Mouse (Mus musculus) liver, embryonic 14.5 days (tissue): ENCODE data around the gene Csnk1g2. TPM values are rescaled to one million over a fixed set of nuclear protein-coding genes. Genes with fewer than 3 reads are reported as not detected.

Experiments used
- ATAC-seq: fragments of 200-750 bp; cut with Nextera tagmentation; 2 replicates; pipeline ENCODE4 v1.8.0; 2017; ENCODE audit warnings: moderate number of reproducible peaks, mild to moderate bottlenecking, moderate library complexity; ENCODE audit not compliant: insufficient read depth
- DNase-seq, 3 experiments: peaks; one replicate each; pipeline ENCODE4 v3.0.0-alpha.2; 2012 to 2013; ENCODE audit warnings: low read depth in 3 of 3, low spot score in 3 of 3
- H3K27ac ChIP-seq: fragments of 300-500 bp; sonication (generic); 2 replicates; pipeline ENCODE4 v1.5.1; 2014; ENCODE audit warnings: moderate library complexity, mild to moderate bottlenecking, control low read depth, inconsistent platforms
- H3K27me3 ChIP-seq: fragments of 300-500 bp; sonication (generic); 2 replicates; pipeline ENCODE4 v1.6.1; 2014; ENCODE audit warnings: mild to moderate bottlenecking, low read length, moderate library complexity; ENCODE audit not compliant: control insufficient read depth, insufficient read depth
- H3K36me3 ChIP-seq: fragments of 300-500 bp; sonication (generic); replicated peaks from 2 replicates; pipeline ENCODE4 v1.6.1; 2014; ENCODE audit warnings: low read depth; ENCODE audit not compliant: control insufficient read depth, insufficient read depth
- H3K4me1 ChIP-seq, 2 experiments: fragments of 200-500 bp in 1 of 2; fragments of 300-500 bp in 1 of 2; sonication (generic) in 1 of 2; replicated peaks; 2 replicates each; pipeline ENCODE4 v1.6.1; 2012 to 2014; ENCODE audit warnings: antibody characterized with exemption in 1 of 2, inconsistent platforms in 1 of 2, low read length in 1 of 2; ENCODE audit not compliant: control insufficient read depth in 2 of 2, insufficient read depth in 2 of 2
- H3K4me2 ChIP-seq: fragments of 300-500 bp; sonication (generic); 2 replicates; pipeline ENCODE4 v1.6.1; 2014; ENCODE audit warnings: low read depth, mild to moderate bottlenecking, control low read depth, moderate library complexity
- H3K4me3 ChIP-seq, 2 experiments: fragments of 200-500 bp in 1 of 2; fragments of 300-500 bp in 1 of 2; sonication (generic) in 1 of 2; 2 replicates each; pipeline ENCODE4 v1.5.1; 2012 to 2014; ENCODE audit warnings: low read depth in 2 of 2, low read length in 2 of 2, mild to moderate bottlenecking in 2 of 2, control low read depth in 1 of 2, inconsistent platforms in 1 of 2, moderate library complexity in 1 of 2; ENCODE audit not compliant: insufficient read depth in 1 of 2
- H3K9ac ChIP-seq: fragments of 300-500 bp; sonication (generic); replicated peaks from 2 replicates; pipeline ENCODE4 v1.6.1; 2014; ENCODE audit warnings: mild to moderate bottlenecking, control low read depth, moderate library complexity
- H3K9me3 ChIP-seq: fragments of 300-500 bp; sonication (generic); 2 replicates; pipeline ENCODE4 v1.6.1; 2016; ENCODE audit warnings: low read length, mixed read lengths; ENCODE audit not compliant: control insufficient read depth
- CTCF ChIP-seq: IDR thresholded peaks from 2 replicates; pipeline ENCODE4 v1.5.1; 2016; ENCODE audit warnings: antibody characterized with exemption, low read depth, control low read depth
- EP300 ChIP-seq: IDR thresholded peaks from 2 replicates; pipeline ENCODE4 v1.6.1; 2016; ENCODE audit warnings: antibody characterized with exemption, low read depth
- WGBS: fragments of 180-500 bp; shearing (Covaris S2); extraction: QIAGEN DNeasy Blood & Tissue Kit; methylation state at CpG from one replicate; pipeline ENCODE4 v1.1.7; 2014; ENCODE audit not compliant: insufficient replicate concordance; 5-methylcytosine and 5-hydroxymethylcytosine counted together
- polyA plus RNA-seq, 2 experiments: library from polyadenylated mRNA; depleted of rRNA in 1 of 2; stranded (reverse) in 1 of 2; unstranded in 1 of 2; fragments of >200 nt; fragmentation: Nextera tagmentation in 1 of 2; extraction: Ambion mirVana in 1 of 2; gene quantifications; 2 replicates each; pipeline versions ENCODE4 v1.2.1 to v1.2.3; 2012 to 2014

Csnk1g2 gene
- polyA plus RNA-seq, 2 experiments = 25.5 to 51.3 TPM

DNA sequence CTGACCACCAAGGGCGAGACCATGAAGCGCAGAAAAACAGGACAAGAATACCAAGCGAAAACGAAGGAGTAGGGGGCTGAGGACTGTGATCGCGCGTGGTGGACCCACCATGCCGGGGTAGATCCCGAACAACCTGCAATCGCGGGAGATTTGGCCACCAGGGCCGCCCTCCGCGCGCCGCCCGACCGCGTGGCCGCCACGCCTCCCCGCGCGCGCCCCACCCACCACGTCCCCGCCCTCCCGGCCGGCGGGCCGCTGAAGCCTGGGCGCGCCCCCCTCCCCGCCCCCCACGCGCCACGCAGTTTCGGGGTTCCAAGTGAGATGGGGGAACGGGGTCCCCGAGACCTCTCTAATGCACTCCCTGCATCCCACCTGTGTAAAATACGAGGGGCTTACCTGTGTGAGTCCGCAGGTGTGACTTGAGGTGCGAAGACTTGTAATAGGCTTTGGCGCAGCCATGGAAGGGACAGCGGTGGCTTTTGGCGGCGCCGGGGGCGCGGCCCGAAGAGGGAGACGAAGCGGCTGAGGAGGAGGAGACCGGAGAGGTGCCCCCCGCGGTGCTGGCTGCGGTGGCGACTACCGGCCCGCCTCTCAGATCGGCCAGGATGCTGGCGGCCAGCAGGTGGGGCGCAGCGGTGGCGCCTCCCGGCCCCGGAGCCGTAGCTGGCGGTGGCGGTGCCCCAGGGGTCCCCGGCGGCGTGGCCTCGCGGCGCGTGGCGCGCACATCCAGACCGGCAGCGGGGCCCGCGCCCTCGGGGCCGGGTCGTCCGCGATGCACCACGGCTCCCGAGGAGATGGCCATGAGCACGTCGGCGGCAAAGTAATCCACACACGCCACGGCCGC, 46.1 kb upstream of the Csnk1g2 start:
- H3K4me2 ChIP-seq = peak overlapping the region; percentile 77
- peak overlapping the region; percentile 87 for H3K9ac ChIP-seq
- H3K27ac ChIP-seq = peak overlapping the region; percentile 99
- ATAC-seq (no peak), DNase-seq (no peak)
- no peaks in the 10 kb centered on the region for H3K9me3 ChIP-seq
- H3K36me3 ChIP-seq = peaks cover 4% of the 10 kb centered on the region; the same call in 1 of the 2 replicates
- WGBS = under 1% methylated on average over 93 of the region's 96 CpGs
- H3K27me3 ChIP-seq = no peaks in the 10 kb centered on the region
- TF ChIP-seq EP300 (no peak), CTCF (peak; percentile 26; the same call in 1 of the 2 replicates)
- peaks cover 48 to 58% of the 10 kb centered on the region in 2 experiments for H3K4me1 ChIP-seq
- peak overlapping the region; percentile 69 to 95 for H3K4me3 ChIP-seq

DNA sequence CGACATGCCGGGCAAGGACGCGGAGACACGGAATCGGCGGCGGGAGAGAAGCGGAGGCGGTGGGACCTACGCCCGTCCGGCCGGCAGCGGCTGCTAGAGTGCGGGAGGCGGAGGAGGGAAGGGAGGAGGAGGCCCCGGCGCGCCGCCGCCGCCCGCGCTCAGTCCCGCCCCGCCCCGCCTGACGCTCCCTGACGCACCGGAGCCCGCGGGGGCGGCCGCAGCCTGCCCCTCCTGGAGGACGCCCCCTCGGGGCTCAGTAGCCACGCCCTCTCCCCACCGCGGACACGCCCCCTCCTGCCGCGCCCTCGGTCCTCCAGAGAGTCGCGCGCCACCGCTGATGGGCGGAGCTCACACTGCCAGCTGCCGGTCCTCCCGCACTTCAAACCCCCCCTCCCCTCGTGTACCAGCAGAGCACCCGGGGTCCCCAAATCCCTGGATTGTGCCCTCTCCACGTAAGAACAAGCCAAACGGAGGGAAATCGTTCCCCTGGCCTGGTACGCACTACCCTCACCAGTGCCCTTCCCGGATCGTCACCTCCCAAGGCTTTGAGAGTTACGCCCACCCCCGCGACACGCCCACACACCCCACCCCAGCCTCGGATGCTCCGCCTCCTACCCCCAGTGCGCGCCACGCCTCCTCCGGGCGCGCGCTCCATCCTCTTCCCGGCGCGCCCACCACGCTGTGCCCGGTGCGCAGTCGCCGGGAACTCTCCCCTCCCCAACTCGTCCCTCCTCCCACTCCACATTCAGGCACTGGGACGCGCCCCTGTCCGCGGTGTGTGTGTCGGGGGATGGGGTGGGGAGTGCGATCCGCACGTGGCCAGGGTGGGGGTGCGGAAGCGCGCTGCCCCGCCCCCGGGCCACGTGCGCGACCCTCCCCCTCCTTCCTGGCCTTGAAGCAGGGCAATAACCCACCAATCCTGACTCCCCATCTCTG, 45.2 kb upstream of the Csnk1g2 start, which contains the start of gene Klf16:
Gene Klf16, minus strand, starts transcription at position 127 of the 936 bp plus-strand sequence.
- peak within 1 kb of the TSS; percentile 69 to 95 for H3K4me3 ChIP-seq
- TF ChIP-seq CTCF (no peak), EP300 (no peak)
- peak within 1 kb of the TSS; percentile 77 for H3K4me2 ChIP-seq
- peak; percentile 93 to 95 (median 93) for DNase-seq
- no peaks in the 10 kb centered on the region for H3K9me3 ChIP-seq
- H3K27ac ChIP-seq = peak within 1 kb of the TSS; percentile 99
- H3K9ac ChIP-seq = peak within 1 kb of the TSS; percentile 87
- H3K36me3 ChIP-seq = peaks cover 4% of the 10 kb centered on the region; the same call in 1 of the 2 replicates
- no peaks in the 10 kb centered on the region for H3K27me3 ChIP-seq
- WGBS = 1% methylated on average over 78 of the region's 97 CpGs
- peaks cover 39 to 50% of the 10 kb centered on the region in 2 experiments for H3K4me1 ChIP-seq
- peak; percentile 77 for ATAC-seq

DNA sequence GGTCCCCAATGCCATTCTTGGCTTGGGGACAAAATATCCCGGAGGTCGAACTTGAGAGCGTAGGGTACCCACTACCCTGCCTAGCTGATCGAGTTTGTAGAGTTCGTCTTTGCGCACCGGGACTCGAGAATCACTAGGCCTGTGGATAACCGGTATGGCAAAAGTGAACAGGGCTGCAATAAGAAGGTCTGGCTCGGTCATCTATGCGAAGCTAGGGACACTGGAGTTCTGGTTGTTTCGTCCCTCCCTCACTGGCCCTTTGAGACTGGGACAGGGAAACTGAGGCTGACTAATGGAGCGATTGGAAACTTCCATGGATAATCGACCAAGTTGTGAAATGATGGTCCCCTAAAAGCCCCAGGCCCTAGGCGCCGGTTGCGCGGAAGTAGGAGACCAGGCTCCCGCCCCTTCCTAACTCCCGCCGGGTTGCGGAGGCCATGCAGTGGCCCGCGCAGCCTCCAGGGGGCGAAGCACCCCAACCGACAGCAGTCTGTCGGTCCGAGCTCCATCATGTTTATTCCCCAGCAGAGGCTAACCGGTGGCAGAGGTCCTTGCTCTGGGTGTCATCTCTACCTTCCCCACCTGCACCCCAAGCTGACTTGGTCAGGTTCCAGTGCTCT, 44.4 kb upstream of the Csnk1g2 start:
- no peaks in the 10 kb centered on the region for H3K27me3 ChIP-seq
- peaks cover 4% of the 10 kb centered on the region; the same call in 1 of the 2 replicates for H3K36me3 ChIP-seq
- ATAC-seq (peak; percentile 56), DNase-seq (peak; percentile 73 to 77 (median 77))
- TF ChIP-seq EP300 = no peak
- peak; percentile 96 for TF ChIP-seq CTCF
- peak overlapping the region; percentile 77 for H3K4me2 ChIP-seq
- H3K4me3 ChIP-seq = peak overlapping the region; percentile 58 to 69
- peak overlapping the region; percentile 89 for H3K27ac ChIP-seq
- under 1% methylated on average over 29 of the region's 29 CpGs for WGBS
- peaks cover 35 to 44% of the 10 kb centered on the region in 2 experiments for H3K4me1 ChIP-seq
- no peaks in the 10 kb centered on the region for H3K9me3 ChIP-seq
- peak overlapping the region; percentile 58 for H3K9ac ChIP-seq

DNA sequence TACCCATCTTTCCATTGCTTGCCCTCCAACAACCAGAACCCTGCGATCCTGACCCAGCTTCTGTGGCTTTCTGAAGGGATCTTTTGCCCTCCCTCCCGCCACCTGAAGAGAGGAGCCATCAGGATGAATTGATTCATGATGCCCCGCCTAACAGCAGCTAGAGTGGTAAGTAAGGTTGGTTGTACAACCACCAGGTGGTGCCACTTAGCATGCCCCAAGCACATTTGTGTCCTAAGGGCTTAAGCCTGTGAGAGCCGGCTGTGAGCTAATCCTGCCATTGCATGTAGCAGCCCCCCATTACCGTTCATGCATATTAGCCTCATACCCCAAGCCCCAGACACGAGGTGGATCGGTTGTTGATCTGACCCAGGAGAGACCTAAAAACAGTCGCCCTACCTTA, 43.7 kb upstream of the Csnk1g2 start:
- ATAC-seq = peak; percentile 40
- Histone ChIP-seq H3K27ac (peak overlapping the region; percentile 89), H3K4me1 (peaks cover 28 to 37% of the 10 kb centered on the region in 2 experiments), H3K4me3 (peak overlapping the region; percentile 58 to 69), H3K27me3 (no peaks in the 10 kb centered on the region), H3K36me3 (peaks cover 4% of the 10 kb centered on the region; the same call in 1 of the 2 replicates), H3K4me2 (peak overlapping the region; percentile 77), H3K9me3 (no peaks in the 10 kb centered on the region), H3K9ac (peak overlapping the region; percentile 58)
- 4% methylated on average over 8 of the region's 8 CpGs for WGBS
- peak; percentile 93 for TF ChIP-seq CTCF
- TF ChIP-seq EP300 = no peak
- DNase-seq = peak; percentile 84 to 90 (median 85)
